Mouse (Mus musculus) ovary, postnatal 14 days (tissue): Measurements from ENCODE around the gene Casc3.

ENCODE experiments used
- DNase-seq: peaks from one replicate; pipeline ENCODE4 v3.0.0; 2022; ENCODE audit warnings: low spot score

Casc3 gene

DNA sequence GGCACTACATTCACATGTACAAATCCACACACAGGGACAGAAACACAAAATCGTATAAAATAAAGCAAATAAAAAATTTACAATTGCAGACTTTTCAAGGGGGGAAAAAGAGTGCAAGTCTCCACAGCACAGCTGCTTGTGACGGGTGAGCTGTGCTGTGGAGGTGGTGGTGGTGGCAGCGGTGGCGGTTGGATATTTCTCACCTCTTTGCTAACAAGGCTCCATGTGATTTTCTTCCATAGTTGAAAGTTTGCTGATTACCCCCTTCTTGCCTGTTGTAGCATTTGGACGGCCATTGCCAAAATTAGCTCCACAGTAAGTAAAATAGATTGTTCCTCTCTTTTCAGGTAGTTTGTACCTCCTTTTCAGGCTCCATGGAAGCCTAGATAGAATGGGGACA, at the start of gene Casc3:
Casc3 (plus strand) TSS at position 301 of the 400 bp plus-strand sequence.
- no peak for DNase-seq

DNA sequence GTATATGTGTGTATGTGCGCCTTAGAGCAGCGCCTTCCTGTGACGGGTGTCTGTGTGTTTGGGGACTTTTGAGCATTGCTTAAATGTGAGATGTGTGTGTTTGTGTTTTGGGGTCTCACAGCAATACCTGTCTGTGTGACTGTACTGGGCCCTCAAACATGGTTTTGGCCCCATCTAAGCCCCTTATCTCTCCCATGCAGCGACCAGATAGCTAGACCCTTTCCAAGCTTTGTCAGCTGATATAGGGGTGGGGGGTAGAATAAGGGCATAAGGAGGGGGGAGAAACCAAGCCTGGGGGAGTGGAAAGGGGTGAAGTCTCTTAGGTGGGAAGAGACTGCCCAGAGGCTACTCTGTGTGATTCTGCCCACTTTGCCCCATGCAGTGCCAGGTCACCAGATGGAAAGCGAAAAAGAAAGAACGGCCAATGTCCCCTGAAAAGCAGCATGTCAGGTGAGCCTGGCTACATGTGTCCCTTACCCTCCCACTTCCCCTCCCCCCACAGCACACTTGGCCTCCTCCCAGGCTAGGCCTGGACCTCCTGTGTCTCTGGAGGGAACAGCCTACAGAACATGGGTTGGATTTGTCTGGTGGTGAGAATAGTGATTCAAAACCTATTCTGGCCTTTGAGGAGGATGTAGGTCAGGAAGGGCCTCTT, 48.9 kb upstream of the Casc3 start:
- no peak for DNase-seq

DNA sequence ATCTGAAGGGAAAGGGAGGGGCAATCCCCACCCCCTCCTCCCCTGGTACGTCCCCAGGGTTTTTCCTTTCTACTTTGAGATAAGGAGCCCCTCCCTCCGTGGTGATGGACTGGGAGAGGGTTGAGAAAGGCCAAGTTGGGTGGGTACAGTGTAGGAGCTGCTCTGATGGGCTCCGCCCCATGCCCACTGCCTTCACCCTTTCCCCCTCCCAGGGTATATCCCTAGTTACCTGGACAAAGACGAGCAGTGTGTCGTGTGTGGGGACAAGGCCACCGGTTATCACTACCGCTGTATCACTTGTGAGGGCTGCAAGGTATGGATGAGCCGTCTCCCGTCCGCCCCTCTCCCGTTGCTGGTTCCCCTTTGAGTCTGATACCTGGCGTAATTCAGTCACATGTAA, 48.0 kb upstream of the Casc3 start:
- DNase-seq = no peak

DNA sequence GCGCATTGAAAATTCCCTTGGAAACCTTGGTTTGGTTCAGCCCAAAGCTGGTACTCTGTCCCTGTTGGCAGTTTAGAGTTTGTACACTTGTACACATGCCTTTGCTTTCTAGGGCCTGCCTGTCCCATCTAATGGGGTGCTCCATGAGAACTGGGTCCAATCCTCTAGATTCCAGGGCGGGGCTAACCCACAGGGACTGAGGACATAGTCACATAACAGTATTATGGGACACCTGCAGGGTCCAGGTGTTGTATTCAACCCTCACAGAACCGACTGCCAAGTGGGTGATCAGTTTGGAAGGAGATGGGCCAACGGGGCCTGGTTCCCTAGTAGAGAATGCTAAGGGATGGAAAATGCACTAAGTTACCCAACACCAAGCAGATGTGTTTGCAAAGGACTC, 42.8 kb upstream of the Casc3 start:
- no peak for DNase-seq

DNA sequence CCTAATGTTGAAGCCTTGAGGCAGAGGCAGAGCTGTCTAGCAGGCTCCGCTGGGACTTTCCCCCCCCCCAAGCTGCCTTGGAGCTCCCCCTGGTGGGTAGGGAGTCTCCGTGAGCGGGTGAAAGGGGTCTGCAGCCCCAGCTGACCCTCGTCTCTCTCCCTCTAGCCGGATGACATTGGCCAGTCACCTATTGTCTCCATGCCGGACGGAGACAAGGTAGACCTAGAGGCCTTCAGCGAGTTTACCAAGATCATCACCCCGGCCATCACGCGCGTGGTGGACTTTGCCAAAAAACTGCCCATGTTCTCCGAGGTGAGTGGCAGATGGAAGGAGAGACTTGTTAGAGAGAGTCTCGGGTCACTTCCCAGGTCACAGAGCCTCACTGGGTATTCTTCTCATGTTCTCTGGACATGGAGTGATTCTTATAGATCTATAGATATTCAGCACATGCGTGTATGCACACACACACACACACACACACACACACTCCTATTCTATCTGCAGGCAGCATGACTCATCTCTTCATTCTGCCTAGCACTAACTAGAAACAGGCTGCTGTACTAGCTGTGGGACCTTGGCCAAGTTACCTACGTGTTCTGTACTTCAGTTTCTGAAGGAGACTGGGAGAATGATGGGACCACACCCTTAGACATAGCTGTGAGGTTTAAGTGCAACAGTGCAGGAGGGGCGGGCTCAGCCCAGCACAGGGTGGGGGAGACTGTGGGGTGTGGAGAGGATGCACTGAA, 41.8 kb upstream of the Casc3 start:
- no peak for DNase-seq

DNA sequence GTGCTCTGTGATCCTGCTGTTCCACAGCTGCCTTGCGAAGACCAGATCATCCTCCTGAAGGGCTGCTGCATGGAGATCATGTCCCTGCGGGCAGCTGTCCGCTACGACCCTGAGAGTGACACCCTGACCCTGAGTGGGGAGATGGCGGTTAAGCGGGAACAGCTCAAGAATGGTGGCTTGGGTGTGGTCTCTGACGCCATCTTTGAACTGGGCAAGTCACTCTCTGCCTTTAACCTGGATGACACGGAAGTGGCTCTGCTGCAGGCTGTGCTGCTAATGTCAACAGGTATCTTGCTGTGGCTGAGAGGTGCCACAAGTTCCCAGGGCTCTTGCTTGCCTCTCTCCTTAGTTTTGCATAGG, 41.2 kb upstream of the Casc3 start:
- no peak for DNase-seq

DNA sequence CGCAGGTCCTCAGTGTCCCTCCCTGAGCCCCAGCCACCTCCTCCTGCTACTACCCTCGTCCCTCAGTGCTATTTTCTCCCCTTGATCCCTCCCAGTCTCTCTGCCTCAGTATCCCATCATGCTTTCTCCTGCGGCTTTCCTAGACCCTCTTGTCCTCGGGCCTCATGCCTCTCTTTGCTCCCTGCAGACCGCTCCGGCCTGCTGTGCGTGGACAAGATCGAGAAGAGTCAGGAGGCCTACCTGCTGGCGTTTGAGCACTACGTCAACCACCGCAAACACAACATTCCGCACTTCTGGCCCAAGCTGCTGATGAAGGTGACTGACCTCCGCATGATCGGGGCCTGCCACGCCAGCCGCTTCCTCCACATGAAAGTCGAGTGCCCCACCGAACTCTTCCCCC, 40.6 kb upstream of the Casc3 start:
- no peak for DNase-seq

DNA sequence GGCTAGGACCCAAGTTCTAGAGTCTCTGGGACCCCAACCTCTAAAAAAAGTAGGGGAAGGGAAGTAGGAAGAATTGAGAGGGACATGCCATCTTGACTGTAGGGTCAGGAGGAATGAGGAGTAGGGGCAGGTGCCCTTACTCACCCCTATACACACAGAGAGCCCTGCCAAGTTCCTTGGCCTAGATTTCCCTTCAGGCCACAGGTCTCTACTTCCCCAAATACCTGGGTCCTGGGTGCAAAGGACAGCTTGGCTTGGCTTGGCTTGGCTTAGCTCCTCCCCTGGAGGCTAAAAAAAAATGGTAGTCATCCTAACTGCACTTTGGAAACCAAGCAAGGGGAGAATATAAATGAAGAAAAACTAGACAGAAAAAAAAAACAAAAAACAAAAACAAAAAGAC, 40.0 kb upstream of the Casc3 start:
- no peak for DNase-seq

DNA sequence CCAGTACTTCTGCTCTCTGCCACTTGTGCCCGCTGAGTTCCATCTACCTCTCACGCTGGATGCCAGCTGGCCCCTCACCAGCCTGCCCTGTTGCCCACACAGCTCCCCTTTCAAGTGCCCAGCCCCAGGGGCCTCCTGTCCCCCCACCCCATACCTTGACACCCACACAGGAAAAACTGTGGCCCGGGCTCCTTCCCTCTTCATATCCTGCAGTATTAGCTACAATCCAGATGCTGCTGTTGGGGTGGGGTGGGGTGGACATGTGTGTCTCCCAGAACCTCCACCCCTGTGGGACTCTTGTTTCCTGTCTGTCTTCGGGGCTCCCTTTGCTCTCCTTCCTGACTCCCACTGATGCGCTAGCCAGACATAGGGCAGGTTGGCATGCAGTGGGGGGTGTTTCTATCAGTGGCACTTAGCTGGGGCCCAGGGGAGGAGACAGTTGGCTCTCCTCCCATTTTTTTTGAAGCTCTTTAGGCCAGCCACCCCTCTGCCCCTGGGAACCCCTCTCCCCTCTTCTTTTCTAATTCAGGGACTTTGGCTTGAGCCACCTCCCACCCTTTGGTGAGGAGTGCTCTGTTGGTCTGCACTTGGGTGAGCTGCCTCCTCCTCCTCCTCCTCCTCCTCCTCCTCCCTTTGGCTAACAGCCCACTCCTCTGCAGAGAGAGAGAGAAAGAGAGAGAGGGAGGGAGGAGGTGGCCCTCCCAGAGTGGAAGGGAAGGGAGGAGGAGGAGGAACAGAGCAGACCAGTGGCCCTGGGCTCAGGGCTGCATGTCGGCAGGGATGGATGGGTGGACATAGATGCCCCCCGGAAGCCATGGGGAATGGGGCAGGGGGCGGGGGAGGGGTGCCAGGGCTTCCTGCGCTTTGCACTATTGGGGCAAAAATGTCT, 39.0 kb upstream of the Casc3 start:
- no peak for DNase-seq

DNA sequence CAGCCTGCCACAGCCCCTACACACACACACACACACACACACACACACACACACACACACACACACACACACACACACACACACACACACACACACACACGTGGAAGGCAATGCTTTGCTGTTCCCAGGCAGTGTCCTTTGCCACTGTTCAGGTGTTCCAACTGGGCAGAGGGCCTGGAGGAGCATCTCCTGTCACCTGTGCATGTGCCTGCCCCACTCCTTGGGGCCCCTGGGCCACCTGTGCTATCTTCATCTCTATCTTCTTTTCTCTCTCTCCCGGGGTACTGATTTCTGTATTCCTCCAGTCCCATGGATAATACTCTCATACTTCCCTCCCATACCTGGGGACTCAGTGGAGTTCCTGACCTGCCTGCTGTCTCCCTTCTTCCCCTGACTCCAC, 38.4 kb upstream of the Casc3 start:
- no peak for DNase-seq

DNA sequence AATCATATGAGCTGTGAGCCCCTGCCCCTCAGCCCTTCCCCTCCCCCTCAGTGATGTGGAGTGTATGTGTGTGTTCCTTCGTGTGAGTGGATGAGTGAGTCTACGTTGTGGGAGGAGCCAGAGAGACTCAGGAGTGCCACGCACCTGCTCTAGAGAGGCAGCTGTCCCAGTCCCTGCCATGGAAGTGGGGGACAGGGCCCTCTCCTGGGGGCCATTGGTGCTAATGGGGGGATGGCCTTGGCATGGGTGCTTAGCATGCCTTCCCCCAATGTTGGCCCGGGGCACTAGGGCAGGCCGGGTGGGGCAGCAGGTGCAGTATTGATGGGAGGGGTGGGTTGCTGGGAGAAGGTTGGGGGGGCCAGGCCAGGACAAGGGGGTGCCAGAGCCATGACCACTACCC, 37.9 kb upstream of the Casc3 start:
- no peak for DNase-seq

DNA sequence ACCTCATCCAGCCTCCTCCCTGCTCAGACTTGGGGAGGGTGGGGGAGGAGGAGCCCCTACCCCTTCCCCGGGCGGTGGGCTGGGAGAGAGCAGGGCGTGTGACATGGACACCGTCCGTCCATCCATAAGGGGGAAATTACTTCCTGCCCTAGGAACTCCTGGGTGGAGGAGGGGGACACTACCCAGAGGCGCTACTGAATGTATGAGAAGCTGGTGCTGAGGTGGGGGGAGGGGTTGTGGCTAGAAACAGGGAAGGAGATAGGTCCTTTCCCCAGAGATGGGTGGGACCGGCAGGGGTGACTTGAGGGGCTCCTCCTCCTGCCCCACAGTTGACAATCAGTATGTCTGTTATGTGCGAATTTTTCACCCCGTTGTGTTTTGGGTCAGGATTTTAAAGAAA, 37.4 kb upstream of the Casc3 start:
- no peak for DNase-seq

DNA sequence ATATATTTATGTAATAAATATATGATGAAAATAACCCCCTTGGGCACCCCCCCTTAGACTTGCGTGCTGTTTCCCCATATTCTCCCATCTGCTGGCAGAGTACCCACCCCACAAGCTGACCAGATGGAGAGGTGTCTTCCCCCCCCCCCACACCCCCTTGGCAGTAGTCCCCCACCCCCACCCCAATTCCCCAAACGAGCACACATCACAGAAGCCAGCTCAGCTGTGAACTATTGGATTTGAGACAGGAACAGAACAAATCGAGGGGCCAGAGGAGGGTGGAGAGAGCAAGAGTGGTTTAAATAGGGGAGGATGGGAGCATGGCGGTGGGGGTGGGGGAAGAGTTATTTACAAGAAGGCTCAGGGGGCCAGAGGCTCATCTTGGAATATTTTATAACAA, 37.0 kb upstream of the Casc3 start:
- DNase-seq = no peak

DNA sequence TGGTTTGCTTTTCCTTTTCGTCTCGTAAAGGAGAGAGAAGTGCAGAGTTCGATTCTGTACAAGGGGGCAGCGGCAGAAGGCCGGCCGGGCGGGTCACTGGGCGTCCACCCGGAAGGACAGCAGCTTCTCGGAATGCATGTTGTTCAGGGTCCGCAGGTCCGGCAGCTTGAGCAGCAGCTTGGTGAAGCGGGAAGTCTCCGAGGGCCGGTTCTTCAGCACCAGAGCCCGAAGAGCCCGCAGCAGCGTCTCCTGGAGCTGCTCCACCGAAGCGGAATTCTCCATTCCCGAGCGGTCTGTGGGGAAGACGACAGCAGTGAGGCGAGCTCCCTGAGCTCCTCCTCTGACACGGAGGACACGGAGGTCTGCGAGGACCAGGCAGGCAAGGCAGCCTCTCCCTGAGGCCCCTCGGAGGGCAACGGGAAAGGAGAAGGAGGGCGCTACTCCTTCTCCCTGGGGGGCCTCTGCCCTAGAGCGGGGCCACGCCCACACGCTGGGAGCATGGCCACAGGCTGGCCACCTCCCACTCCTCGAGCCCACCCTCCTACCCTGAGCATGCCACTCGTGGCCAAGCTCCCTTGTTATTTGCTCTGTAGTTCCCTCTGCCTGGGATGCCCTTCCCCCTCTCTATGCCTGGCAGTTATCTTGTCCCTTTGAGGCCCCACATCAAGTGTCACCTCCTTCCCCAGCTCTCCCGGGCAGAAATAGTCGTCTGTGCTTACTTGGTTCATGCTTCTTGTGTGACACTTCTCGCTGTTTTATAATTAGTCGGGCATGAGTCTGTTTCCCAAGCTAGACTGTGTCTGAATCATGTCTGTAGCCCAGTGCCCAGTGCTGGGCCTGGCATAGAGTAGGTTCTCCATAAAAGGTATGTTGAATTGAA, 36.3 kb upstream of the Casc3 start:
- DNase-seq = no peak

DNA sequence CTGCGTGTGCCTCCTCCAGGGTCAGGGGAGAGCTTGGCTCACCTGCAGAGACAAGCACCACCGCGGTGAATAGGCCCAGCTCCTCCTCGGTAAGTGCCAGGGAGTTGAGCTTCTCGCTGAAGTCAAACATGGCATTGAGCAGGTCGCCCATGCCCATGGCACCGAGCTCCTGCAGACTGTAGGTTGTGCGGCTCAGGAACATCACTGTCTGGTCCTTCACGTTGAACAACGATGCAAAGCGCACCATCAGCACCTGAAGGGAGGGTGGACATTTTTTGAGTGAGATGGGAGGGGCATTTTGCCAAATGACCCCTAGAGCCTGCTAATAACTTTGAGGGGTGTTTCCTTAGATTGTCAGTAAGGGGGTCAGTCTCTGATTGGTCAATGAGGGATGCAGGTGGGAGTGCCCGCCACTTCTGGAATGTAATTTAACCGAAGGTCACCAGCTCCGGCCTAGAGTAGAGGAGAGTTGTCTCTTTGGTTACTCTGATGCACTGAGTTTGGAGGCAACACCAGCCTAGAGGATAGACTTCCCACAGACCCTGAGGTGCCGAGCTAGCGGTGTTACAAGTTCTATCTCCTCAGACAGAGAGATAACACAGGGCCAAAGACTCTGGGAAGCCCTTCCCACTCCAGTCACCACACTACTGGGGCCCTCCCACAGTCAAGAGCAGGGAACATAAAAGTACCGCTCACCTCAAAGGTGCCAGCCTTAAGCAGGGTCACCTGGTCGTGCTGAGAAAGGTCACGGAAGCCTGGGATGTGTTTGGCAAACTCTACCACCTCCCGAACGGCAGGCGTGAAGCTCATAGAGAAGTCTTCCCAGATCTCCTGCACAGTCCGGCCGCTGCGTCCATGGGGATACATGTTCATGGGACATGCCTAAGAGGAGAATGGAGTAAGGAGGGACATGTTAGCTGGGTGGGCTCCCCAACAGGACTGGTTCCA, 35.4 kb upstream of the Casc3 start:
- no peak for DNase-seq

DNA sequence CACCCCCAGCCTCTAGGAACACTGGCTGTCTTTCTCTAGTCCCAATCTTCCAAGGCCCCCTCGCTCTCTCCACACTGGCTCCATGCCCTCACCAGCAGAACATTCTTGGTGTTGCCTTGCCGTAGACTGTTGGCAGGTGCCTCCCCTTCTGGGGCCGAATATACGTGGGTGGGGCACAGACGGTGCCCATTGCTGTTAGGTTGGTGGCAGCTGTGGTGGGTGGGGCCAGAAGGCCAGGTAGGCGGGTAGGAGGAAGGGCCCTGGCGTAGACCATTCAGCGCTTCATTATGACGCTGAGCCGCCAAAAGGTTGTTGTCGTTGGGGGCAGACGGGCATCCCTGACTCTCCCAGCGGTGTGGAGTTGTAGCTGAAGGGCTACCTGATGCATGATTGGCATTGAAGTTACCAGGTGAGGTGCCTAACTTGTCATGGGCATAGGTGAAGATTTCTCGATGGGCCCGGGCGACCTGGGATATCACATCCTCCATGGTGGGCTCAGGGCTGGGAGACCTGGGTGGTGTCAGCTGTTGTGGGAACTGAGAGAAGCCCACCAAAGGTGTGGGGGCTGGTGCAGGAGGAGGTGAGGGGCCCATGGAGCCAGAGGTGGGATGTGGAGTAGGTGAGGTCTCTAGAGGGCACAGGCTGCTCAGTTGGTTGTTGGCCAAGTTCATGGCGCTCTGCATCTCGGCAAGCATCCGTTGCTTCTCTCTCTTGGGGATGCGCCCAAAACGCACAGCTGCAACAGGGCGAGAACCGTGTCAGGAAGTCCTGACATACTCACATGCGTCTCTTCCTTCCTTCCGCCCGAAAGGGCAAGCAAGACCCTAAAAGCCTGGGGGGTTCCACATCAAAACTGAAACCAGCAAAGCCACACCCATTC, 34.4 kb upstream of the Casc3 start:
- no peak for DNase-seq

DNA sequence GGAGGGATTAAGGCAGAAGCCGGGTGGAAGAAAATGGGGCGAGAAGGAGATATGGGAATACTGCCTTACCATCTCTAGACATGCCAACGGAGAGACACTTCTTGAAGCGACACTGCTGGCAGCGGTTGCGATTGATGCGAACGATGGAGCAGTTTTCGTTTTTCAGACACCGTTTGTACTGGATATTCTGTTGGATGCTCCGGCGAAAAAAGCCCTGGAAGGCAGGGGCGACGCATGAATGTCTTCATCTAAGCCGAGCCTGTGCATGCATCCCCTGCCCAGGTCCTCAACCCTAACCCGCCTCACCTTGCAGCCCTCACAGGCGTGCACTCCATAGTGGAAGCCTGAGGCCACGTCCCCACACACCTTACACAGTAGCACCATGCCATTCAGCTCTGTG, 33.6 kb upstream of the Casc3 start:
- no peak for DNase-seq

DNA sequence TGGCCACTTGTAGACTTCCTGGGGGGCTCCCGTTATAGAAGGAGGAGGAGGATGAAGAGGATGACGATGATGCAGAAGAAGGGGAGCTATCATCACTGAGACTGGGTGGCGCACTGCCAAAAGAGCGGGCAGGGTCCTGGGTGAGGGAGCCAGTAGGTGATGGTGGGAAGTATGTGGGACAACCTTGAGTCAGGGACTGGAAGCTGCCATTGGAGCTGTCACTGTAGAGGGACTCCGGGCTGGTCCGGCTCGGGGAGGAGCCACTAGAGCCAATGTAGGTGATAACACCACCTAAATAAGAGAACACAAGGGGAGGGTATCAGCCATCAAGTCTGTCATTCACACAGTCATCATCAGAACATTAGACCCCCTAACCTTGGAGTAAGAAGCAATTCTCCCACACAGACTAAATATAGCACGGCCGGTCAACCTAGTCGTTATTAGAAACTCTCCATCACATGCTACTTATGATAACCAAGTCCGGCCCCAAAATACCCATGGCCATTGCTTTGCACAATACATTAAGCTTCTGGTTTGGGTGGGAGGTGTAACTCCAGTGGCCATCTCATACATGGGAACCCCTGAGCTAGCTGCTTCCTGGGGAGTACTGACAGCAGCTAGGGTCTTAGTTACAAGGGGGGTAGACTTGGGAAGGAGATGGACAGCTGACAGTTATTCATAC, 32.7 kb upstream of the Casc3 start:
- no peak for DNase-seq

DNA sequence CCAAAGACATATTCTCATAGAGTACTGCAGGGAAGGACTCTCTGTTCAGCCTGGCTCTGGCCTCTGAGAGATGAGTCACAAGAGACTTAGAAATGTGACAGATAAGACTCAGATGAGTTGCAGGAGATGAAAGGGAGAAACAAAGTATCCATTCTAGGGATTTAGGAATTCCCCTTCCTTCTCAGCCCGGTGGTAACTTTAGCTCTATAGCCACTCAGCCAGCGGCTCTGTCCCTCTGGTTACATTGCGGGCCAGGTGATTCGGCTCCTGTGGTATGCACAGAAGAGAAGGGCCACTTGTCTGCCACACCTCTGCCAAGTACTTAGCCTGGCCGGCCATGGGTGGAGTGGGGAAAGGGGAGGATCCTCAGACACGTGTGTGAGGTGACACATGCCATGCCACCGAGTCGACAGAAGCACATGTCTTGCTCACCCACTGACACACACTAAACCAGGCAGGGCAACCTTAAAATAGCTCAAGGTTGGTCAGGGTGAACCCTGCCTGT, 32.0 kb upstream of the Casc3 start:
- no peak for DNase-seq
